Mouse (Mus musculus) brain, embryonic 14.5 days (tissue): Measurements from ENCODE around the gene Bcar3.

ENCODE experiments used
- CTCF ChIP-seq: fragments of 200-500 bp; IDR thresholded peaks from 2 replicates; pipeline ENCODE4 v1.5.1; 2012; ENCODE audit warnings: inconsistent platforms, mild to moderate bottlenecking, moderate library complexity, borderline replicate concordance; ENCODE audit not compliant: insufficient read depth, insufficient read length; ENCODE audit errors: extremely low read depth
- POLR2A ChIP-seq: fragments of 200-500 bp; IDR thresholded peaks from 2 replicates; pipeline ENCODE4 v1.6.1; 2012; ENCODE audit warnings: mild to moderate bottlenecking, inconsistent platforms, borderline replicate concordance; ENCODE audit not compliant: poor library complexity, insufficient read depth, insufficient read length, severe bottlenecking; ENCODE audit errors: extremely low read depth

DNA sequence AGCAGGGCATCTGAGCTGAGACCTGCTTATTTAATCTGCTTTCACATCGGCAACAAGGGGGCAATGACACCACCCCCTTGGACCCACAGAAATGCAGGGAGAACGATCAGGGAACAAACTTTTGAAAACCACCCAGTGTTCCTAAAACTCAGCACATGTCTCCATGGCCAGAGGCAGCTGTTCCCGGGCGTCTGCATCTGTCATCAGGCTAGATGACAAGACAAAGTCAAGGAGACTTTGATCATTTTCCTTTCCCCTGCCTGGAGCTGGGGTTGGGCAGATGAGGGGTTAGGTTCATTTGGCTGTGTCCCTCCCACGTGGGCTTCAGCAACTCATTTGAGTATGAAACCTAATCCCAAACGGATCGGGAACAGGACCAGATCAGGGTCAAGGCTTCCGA lies 120.9 kb downstream of the Bcar3 start:
- TF ChIP-seq CTCF (no peak), POLR2A (no peak)
